Mouse (Mus musculus) c-Kit-positive CD71-positive TER-119-negative erythroid progenitor cells, embryonic 14.5 days (primary cell): ENCODE results near the gene Magi2.
"Not testable (repeated sequence)": the region's sequence is repeated elsewhere in the genome, so short reads cannot be mapped to it uniquely, and the experiment has no call there.

Experiments used
- DNase-seq: peaks from one replicate; pipeline ENCODE4 v3.0.0-alpha.2; 2013; ENCODE audit warnings: low read depth

The Magi2 gene

DNA sequence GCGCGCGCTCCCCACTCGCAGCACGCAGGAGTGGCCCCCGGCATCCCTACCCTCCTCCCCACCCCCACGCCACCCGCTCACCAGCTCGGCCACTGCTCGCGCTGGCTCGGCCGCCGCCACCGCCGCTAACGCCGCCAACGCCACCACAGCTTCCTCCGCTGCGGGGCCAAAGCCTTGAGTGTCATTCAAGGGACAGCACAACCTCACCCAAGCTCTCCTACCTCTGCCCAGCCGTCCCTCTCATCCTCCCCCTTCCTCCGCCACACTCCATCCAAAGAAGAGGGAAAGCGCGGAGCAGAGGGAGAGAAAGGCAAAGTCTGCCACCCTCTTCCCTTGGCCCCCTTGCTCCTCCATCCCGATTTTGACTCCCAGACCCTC lies at the start of gene Magi2:
Gene Magi2 (plus strand): TSS at position 171 of the 378 bp plus-strand sequence.
- DNase-seq = no peak

DNA sequence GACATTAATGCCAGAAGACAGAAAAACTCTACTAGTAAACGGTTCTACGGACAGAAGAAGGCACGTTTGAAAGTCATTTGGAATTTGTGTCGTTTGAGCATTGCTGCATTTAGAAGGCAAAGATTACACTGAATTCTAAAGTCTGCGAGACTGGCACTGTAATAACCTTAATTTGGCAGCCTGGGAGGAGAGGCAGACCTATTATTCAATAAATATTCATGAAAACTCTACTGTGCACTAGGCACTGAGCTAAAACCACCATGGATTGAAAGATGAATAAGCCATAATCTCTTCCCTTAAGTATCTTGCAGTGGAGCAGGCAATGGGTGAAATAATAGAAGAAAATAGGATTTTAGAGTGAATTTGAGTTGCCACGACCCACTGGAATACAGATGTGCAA lies 48.2 kb upstream of the Magi2 start:
- DNase-seq = no peak

DNA sequence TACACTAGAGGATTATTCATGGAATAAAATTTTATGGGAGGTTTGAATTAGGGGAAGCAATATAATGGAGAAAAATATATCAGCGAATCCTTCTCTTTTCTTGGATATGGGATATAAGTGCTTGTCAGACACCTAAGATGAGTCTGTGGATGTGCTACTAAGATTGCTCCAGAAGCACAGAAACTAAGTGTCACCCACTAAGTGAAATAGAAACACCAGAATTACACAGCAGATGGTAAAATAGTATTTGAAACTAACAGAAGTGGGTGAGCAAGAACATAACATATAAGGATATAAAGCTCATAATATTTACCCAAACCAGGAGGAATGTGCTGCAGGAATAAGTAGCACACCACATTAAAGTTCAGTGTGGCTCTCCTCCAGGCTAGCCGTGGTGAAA lies 40.7 kb upstream of the Magi2 start:
- DNase-seq = no peak

DNA sequence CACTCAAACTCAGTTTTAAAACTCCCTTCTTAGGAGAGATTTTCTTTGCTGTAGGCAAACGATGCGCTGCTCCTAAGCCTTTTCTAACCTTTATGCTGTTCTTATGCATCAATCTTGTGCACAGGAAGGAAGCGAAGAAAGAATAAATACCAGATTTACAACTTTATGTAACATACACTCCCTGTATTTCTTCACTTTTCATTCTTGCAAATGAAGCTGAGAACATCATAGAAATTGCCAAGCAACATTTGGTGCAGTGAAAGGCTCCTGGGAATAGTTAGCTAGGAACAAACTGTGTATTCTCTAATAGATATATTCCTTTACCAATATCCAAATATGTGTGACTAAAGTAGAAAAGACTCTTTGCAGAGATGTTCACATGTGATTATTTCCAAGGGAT lies 15.2 kb upstream of the Magi2 start:
- no peak for DNase-seq

DNA sequence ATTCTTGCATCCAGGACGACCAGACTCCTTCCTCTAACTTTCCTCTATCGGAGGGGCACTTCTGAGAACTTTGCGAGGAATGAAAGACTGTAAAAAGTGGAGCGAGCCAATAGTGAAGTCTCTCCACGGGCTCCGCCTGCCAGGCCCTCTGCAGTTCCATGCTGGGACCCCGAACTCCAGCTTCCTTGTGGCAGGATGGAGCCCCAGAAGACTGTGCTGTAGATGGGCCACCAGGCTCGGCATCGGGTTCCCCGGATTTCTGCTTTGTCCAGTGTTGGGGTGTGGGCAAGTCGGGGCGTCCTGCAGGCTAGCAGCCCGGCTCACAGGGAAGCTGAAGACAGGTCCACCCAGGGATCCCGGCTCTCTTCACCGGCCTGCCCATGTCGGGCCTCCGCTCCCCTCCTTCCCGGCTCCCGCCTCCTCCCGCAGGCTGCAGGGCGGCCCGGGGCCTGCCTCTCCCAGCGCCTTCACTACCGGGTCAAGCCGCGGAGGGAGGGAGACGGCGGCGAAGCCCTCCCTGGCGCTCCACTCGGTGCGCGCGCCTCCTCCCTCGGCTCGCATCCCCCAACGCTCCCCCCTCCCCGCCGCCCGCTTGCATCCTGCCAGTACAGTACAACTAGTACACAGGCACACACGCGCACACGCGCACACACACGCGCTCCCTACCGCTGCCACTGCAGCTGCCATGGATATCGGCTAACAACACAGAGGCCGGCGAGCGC lies 531 bp upstream of the Magi2 start:
- no peak for DNase-seq

DNA sequence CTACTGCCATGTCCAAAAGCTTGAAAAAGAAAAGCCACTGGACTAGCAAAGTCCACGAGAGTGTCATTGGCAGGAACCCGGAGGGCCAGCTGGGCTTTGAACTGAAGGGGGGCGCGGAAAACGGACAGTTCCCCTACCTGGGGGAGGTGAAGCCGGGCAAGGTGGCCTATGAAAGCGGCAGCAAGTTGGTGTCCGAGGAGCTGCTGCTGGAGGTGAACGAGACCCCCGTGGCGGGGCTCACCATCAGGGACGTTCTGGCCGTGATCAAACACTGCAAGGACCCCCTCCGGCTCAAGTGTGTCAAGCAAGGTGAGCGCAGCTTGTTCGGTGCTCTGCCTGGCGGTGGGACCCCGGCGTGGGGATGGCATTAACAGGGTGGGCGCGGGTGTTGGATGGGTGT lies 445 bp downstream of the Magi2 start:
- no peak for DNase-seq

DNA sequence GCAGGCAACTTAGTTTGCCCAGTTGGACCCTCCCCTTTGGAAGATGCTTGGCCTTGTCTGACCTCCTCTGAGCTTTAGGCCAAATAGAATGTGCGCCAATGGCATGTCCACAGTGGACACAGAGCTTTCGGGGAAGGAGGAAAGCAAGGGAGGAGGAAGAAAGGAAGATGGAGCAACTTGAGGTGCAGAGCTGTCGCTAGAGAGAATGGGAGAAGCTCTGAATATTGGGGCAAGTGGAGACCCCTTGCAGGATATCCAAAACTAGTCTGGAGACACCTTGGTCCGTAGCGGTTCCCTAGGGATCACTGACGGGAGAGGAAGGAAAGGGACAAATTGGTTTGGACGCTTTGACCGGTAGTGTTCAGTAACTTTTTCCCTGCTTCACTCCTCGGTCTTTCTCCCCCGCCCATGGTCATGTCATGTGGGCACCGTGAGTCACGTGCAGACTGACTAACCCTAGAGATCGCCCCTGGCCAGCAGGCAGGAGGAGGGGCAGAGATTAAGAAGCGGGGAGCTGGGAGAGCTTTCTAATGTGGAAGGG lies 1.0 kb downstream of the Magi2 start:
- no peak for DNase-seq

DNA sequence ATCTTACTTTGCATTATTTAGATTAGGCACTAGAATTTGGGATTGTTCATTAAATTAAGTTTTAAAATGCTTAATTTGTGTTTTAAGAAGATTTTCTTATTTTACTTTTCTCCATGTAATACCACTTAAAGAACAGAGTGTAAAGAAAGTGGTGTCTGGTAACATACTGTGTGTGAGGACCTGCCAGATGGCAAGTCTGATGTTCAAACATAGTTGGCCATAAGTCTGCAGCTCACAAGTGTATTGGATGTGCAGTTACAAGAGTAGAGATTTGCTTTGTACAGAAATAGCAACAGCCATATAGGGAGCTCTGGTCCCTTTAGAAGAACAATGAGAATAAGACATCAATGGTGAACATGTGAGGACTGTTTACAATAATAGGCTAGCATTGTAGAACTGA lies 15.0 kb downstream of the Magi2 start:
- no peak for DNase-seq

DNA sequence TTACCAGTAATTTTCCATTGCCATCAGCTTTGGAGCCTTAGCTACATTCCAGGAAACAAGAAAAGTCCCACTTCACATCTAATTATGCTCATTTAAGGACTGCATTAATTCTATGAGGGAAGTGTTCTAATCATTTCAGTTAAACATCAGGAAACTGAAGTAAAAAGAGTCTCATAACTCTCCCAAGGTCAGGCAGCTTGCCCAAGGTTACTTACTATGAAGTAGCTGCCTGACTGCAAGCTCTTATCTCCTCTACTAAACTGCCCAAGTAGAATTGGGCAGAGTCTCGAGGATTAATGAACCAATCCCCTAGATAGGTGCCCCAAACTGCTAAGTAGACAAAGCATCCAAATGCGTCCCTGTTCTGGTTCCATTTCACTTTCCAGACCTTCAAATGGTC lies 19.6 kb downstream of the Magi2 start:
- DNase-seq = no peak

DNA sequence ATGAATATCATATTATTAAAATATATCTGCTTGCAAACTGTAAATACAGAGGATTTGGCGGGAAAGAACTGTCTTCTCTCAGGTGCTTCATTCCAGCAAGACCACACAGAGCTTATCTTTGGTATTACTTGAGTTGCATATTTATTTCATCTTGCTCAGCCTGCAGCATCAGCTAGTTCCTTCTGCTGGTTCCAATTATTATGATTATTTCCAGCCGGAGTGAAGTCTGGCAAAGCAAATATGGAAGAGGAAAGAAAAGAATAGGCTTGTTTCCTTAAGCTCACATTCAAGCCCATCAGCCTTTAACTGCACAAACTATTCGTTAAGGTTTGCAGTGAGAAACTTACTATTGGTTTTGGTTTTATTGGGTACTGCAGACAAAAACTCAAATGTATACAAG lies 20.4 kb downstream of the Magi2 start:
- no peak for DNase-seq

DNA sequence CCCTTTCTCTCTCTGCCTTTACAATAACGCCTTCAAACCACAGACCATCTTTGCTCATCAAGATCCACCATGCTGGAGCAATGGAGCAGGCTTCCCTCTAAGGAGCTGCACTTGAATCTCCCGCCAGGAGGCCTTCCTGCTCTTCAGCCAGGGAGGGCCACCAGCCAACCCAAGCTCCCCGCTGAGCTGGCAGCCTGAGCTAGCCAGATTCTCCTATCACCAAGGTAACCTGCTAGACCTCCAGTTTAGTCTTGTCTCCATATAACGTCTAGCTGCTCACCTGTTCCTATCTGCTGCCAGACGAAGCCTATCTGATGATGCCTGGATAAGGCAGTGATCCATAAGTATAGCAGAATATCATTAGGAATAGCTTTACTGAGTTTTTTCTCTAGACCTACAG lies 36.0 kb downstream of the Magi2 start:
- DNase-seq = no peak

DNA sequence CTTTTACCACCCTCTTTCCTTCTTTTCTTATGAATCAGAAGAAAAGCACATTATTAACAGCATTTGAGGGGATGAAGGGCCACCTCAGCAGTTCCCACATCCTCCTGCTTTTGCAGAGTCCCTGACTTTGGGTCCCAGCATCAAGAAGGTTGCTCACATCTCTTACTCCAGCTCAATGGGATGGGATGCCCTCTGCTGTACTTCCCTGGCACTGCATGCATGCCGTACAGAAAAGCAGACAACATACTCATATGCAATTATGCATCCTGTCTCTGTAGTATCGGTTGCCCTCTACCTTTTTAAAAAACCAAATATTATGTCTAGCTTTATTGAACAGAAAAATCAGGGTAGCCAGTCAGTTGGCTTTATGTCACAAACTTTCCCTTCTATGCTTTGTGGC lies 37.8 kb downstream of the Magi2 start:
- no peak for DNase-seq

DNA sequence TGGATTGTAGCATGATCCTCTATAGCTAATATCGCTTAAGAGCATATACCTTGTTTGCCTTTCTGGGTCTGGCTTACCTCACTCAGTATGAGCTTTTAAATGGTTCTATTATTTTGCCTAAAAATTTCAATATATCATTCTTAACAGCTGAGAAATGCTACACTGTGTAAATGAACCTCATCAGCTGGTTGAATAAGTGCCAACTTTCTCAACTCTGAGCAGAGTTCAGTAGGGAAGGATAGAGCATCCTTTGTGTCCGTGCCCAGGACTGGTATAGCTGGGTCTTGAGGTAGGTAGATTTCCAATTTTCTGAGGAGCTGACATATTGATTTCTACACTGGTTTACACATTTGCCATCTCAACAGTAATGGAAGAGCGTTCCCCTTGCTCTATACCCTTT lies 65.7 kb downstream of the Magi2 start:
- DNase-seq = no peak

DNA sequence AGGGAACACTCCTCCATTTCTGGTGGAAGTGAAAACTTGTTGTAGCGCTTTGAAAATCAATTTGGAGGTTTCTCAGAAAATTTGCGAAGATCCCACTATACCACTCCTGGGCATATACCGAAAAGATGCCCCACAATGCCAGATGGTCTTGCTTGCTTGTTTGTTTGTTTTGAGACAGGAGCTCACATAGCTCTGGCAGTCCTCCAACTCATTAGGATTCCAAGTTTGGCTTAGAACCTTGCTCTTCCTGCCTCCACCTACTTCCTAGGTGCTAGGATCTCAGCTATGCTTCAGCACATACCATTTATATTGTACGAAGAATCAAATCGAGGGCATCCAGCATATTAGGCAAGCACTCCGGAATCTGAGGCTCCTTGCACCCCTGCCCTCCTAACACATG lies 79.8 kb downstream of the Magi2 start:
- no peak for DNase-seq

DNA sequence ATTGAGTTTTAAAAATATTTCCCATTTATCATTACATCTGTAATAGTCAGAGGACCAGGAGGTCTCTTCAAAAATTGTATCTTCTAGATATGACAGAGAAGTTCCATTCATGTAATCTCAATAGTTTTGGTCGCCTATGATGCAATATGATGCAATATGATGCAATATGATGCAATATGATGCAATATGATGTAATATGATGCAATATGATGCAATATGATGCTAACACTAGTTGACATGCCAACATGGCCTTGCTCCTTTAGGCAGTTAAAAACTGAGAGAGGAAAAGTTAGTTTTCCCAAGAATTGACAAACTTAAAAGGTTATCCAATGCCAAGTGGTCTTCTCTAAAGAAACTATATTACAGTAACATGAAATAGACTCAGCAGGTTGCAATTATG lies 83.0 kb downstream of the Magi2 start:
- no peak for DNase-seq

DNA sequence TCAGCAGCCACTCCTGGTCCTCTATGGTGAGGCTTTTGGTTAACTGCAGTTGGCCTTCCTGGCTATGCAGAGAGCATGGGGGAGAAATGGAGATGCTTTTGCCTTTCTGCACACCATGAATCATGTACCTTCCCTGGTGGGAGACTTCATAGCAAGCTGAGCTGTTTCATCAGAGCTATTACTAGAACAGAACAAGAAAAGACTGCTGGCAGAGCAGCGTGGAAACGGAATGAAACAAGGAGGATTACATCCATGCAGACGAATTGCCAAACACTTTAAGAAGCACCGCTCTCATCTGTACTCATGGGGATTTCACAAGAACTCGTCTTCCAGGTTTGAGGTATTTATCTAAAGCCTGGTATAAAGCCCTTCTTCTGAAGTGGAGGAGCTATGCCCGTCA lies 95.7 kb downstream of the Magi2 start:
- DNase-seq = no peak

DNA sequence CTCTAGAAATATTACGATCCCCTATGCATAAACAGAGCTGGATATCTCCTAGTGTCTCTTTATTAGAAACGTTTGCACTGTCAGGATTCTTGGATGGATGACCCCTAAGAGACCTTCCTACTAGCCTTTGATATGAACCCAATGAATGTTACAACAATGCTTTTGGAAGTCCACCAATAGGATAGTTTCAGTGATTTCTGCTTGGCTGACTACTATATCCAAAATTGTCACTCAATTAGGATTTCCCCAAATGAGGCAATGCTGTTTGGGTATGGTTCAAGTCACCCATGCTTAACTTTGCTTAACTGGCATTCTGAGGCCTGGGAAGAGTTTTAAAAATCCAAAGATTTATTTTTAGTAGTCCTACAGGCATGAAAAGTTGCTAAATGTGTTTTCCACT lies 110.7 kb downstream of the Magi2 start:
- DNase-seq = no peak

DNA sequence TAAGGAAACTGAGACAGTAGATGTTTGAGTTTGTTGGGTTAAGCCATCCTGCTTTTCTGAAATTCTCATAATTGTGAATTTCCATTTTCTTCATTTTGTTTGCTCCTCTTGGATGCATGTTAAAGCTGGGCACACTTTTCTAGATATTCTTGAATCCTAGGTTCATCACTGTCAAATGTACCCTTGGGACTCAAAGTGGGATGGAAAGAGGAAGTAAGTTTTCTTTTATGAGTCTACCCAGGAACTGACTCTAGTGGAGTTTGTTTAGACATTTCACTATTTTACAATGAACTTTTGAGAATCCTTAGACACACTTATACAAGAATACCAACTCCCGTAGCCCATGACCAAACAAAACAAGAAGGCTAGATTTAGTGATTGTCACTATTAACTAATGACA lies 141.3 kb downstream of the Magi2 start:
- DNase-seq = no peak

DNA sequence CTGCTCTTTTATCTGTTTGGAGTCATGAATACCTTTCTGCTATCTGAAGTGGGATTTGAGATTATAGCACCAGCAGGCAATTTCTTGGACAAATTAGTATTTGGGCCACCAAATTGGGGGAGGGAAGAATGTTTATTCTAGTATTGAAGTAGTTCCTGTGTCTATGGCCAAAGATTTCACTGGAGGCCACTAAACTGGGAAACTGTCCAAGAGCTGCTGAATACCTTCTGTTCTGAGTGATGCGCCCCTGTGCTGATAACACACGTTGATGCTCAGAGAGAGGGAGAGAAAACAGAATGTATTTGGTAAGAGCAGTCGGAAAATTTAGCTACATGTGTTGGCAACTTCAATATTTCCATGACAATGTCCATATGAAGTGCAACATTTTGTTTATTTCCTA lies 169.0 kb downstream of the Magi2 start:
- DNase-seq = no peak

DNA sequence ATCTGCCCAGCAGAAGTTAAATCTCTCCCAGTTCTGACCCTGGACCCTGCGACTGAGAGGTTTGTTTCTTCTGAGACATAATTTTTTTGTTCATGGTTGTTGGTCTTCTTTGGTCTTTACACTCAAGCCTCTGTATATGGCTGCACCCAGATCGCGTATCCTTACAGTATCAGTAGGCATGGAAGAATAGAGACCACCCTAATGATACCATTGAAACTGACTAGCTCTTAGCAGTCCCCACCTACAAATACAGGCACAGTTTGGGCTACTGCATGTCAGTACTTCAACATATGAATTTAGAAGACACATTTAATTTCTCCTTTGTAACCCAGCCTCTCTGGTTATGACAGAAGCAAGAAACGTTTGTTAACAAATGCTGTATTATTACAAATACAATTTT lies 173.5 kb downstream of the Magi2 start:
- no peak for DNase-seq

DNA sequence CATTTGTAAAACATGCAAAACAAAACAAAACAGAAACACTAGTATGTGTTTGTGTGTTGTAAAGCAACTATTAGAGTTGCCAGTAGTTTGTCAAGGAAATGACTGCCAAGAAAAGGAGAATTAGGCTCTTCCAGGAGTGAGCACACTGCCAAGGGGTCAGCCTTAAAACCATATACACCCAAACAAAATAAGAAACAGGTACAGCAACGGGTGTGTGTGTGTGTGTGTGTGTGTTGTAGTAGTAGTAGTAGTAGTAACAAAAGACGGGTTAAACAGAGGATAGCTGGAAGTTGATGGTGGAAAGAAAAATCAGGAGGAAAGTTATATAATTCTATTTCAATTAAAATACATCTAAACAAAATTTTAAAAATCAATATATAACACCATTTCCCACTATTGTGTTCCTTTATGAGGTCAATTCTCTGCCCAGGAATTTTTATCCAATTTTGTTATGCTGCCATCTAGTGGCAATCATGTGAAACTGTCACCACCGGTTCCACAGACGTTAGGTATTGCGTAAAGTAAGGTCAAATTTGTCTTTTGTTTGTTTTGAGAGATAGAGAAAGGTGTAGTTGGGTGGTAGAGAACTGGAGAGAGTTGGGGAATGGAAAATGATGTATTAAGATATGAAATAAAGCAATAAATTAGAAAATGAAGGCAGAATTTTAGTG lies 174.0 kb downstream of the Magi2 start:
- no peak for DNase-seq

DNA sequence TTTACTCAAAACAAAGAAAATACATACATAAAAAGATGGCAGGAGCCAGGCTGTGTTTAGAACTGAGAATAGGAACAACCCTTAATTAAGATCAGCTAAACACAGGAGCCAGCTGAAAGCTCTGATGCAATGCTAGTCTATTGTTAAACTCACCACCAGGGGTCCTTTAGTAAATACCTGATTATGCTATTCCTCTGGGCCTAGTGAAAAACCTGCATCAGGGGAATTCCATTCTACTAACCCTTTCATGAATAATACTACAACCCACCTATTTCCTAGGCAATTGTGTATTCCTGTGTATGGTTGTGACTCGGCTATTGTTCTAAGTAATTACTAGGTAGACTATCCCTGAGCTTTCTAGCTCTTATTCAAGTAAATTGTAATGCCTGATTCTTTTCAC lies 177.4 kb downstream of the Magi2 start:
- DNase-seq = not testable (repeated sequence)

DNA sequence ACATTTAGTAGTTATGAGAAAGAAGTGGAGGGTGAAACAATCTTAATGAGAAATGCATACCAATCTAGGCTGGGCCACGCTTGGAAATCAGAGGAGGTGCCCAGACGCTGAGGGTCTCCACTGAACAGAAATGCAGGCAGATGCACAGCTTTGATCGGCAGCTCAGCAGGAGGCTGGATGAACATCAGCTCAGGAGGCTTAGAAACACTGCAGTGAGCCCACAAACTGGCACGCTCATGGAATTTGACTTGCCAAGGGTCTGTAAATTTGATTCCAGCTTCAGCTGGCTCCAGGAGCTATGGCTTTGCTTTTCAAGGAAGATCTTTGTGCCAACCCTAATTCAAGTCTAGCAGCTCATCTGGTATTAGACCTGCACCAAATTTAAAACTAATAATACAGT lies 187.7 kb downstream of the Magi2 start:
- DNase-seq = no peak

DNA sequence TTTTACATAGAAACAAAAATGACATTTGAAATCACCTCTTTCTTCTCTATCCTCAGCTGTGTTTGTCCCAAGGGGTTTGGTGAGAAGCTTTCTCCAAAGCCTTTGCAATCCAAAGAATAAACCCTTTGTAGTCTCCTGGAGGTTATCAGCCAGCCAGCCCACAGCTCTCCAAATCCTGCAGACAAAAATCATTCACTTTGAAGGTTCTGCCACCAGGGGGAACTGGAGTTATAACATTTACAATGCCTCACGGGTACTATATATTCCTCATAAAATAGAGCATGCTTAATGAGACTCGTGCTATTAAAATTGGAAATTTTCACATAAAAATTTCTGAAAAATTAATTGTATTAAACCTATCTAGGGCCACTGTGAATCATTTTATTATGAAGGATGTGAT lies 202.5 kb downstream of the Magi2 start:
- DNase-seq = no peak
